Mouse (Mus musculus) hindbrain, embryonic 12.5 days (tissue): ENCODE measurements around the gene 4933402J07Rik. TPM values are rescaled to one million over a fixed set of nuclear protein-coding genes. Genes with fewer than 3 reads are reported as not detected.

Experiments
- ATAC-seq: fragments of 200-750 bp; cut with Nextera tagmentation; 2 replicates; pipeline ENCODE4 v1.8.0; 2017; ENCODE audit warnings: moderate TSS enrichment; ENCODE audit not compliant: low FRiP score
- H3K27ac ChIP-seq: fragments of 300-500 bp; sonication (generic); 2 replicates; pipeline ENCODE4 v1.5.1; 2016; ENCODE audit warnings: mild to moderate bottlenecking
- H3K27me3 ChIP-seq: fragments of 300-500 bp; sonication (generic); 2 replicates; pipeline ENCODE4 v1.6.1; 2016; ENCODE audit warnings: mild to moderate bottlenecking
- H3K36me3 ChIP-seq: fragments of 300-500 bp; sonication (generic); 2 replicates; pipeline ENCODE4 v1.6.1; 2016; ENCODE audit warnings: mild to moderate bottlenecking
- H3K4me1 ChIP-seq: fragments of 300-500 bp; sonication (generic); 2 replicates; pipeline ENCODE4 v1.6.1; 2016
- H3K4me2 ChIP-seq: fragments of 300-500 bp; sonication (generic); replicated peaks from 2 replicates; pipeline ENCODE4 v1.6.1; 2016; ENCODE audit warnings: mild to moderate bottlenecking
- H3K4me3 ChIP-seq: fragments of 300-500 bp; sonication (generic); 2 replicates; pipeline ENCODE4 v1.5.1; 2016; ENCODE audit warnings: mild to moderate bottlenecking
- H3K9ac ChIP-seq: fragments of 300-500 bp; sonication (generic); 2 replicates; pipeline ENCODE4 v1.6.1; 2016; ENCODE audit warnings: mild to moderate bottlenecking, moderate library complexity
- H3K9me3 ChIP-seq: fragments of 300-500 bp; sonication (generic); replicated peaks from 2 replicates; pipeline ENCODE4 v1.6.1; 2016; ENCODE audit warnings: mild to moderate bottlenecking
- WGBS: fragments of 180-500 bp; shearing (Covaris S2); methylation state at CpG from one replicate; pipeline ENCODE4 v1.1.7; 2016; 5-methylcytosine and 5-hydroxymethylcytosine counted together
- polyA plus RNA-seq: library from polyadenylated mRNA; unstranded; fragments of >200 nt; fragmentation: Nextera tagmentation; extraction: Ambion mirVana; gene quantifications from 2 replicates; pipeline ENCODE4 v1.2.1, GENCODE M21; 2016

The 4933402J07Rik gene
- not detected in 2 replicates for polyA plus RNA-seq

DNA sequence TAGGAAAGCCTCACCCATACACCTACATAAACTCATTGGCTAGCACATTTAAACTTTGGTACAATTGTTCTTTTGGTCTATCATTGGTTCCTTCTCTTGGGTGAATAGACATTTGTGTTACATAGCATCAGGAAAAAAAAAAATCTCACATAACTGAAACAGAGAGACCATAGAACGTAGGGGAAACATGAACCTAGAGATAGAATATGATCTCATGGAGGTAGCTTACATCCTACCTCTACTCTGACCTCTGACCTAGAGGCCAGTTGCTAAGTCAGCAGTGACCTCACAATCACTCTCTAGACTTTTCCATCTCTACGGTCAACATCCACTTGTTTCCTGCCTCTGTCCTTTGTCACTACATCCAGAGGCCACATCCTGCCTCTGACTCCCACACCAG is at the start of gene 4933402J07Rik:
Gene 4933402J07Rik, plus strand, starts transcription at position 301 of the 400 bp plus-strand sequence.
- H3K36me3 ChIP-seq = no peaks in the 10 kb centered on the region
- H3K9ac ChIP-seq = no peak within 1 kb of the TSS
- no peaks in the 10 kb centered on the region for H3K27me3 ChIP-seq
- no peaks in the 10 kb centered on the region for H3K9me3 ChIP-seq
- 80% methylated on average over 2 of the region's 2 CpGs for WGBS
- H3K4me3 ChIP-seq = no peak within 1 kb of the TSS
- H3K4me1 ChIP-seq = no peaks in the 10 kb centered on the region
- no peak within 1 kb of the TSS for H3K27ac ChIP-seq
- no peak within 1 kb of the TSS for H3K4me2 ChIP-seq
- no peak for ATAC-seq

DNA sequence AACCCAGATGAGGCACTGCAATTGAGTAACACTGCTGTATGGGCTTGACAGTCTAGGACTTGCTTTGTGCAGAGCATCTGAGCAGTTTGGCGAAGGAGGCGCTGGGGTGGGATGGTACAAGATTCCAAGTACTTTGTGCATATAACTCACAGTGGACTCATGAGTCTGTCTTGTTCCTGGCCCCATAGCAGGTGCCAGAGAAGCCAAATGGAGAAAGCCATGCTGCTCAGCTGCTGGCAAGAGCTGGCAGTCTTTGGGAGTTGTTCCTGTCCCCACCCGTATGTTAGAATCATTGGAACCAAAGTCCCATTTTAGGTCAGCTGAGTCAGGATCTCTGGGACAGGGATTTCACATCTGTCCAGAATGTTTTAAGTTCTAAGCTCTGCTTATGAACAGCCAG is 46.5 kb upstream of the 4933402J07Rik start:
- Histone ChIP-seq H3K4me2 (no peak overlapping the region), H3K9me3 (no peaks in the 10 kb centered on the region), H3K4me3 (no peak overlapping the region), H3K27ac (no peak overlapping the region), H3K9ac (no peak overlapping the region), H3K36me3 (no peaks in the 10 kb centered on the region), H3K4me1 (no peaks in the 10 kb centered on the region), H3K27me3 (no peaks in the 10 kb centered on the region)
- 99% methylated on average over 3 of the region's 3 CpGs for WGBS
- ATAC-seq = no peak

DNA sequence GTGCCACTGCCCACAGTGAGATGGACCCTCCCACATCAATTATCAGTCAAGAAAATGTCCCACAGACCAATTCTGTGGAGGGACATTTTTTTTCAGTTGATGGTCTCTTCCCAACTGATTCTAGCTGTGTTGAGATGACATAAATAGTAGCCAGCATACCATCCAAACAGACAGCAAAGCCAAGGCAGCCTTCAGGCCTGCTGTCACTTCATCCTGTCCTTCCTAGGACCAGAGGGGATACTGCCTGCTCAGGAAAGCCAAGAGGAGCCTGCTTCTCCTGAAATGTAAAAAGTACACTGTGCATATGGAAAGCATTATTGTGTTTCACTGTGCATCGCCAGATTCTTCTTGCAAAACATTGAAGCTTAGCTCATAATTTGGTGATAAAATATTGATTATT is 38.6 kb upstream of the 4933402J07Rik start:
- Histone ChIP-seq H3K4me3 (no peak overlapping the region), H3K9ac (no peak overlapping the region), H3K4me2 (no peak overlapping the region), H3K36me3 (no peaks in the 10 kb centered on the region), H3K27ac (no peak overlapping the region), H3K4me1 (no peaks in the 10 kb centered on the region), H3K9me3 (no peaks in the 10 kb centered on the region), H3K27me3 (no peaks in the 10 kb centered on the region)
- 89% methylated on average over 1 of the region's 1 CpGs for WGBS
- ATAC-seq = no peak

DNA sequence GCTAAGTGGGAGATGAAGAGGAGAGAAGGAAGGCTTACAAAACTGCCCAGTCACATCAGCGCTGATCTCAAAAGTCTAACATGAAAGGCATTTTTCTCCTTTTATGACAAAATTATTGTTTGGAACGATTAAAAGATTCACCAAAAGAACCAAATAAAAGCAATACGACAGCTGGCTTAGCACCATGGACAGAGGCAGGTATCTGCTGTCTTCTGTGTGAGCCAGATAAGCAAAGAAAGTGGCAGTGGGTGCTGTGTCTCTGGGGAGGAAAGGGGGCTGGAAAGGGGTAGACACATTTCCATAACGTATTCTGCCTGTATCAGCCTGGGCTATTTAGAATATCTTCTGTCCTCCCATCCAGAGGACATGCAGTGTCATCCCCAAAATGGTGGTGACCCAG is 32.5 kb upstream of the 4933402J07Rik start:
- H3K27ac ChIP-seq = no peak overlapping the region
- WGBS = 66% methylated on average over 4 of the region's 4 CpGs
- ATAC-seq = no peak
- H3K9me3 ChIP-seq = no peaks in the 10 kb centered on the region
- H3K4me2 ChIP-seq = no peak overlapping the region
- H3K9ac ChIP-seq = no peak overlapping the region
- no peaks in the 10 kb centered on the region for H3K36me3 ChIP-seq
- H3K27me3 ChIP-seq = no peaks in the 10 kb centered on the region
- no peak overlapping the region for H3K4me3 ChIP-seq
- H3K4me1 ChIP-seq = 0 out of 2 replicates have a peak, but pooled peaks cover 4% of the 10 kb centered on the region

DNA sequence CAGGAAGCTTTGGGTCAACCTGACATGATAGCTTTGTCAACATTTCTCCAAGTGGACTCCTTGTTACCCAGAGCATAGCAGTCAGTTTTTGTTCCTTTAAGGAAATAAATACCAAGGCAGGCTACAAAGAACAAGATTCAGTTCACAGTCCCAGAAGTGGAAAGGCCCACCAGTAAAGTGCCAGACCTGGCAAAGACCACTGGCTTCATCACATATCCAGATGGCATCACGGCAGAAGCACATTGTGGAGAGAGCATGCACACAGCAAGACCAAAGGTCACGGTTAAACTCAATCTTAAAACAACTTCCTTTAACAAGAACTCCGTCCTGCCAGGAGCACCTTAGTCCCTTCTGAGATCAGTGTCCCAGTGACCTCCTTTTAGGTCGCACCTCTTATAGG is 30.2 kb upstream of the 4933402J07Rik start:
- no peak for ATAC-seq
- Histone ChIP-seq H3K27me3 (no peaks in the 10 kb centered on the region), H3K9ac (no peak overlapping the region), H3K9me3 (no peaks in the 10 kb centered on the region), H3K27ac (no peak overlapping the region), H3K4me2 (no peak overlapping the region), H3K4me3 (no peak overlapping the region), H3K4me1 (0 out of 2 replicates have a peak, but pooled peaks cover 8% of the 10 kb centered on the region), H3K36me3 (no peaks in the 10 kb centered on the region)
- WGBS = 84% methylated on average over 4 of the region's 4 CpGs

DNA sequence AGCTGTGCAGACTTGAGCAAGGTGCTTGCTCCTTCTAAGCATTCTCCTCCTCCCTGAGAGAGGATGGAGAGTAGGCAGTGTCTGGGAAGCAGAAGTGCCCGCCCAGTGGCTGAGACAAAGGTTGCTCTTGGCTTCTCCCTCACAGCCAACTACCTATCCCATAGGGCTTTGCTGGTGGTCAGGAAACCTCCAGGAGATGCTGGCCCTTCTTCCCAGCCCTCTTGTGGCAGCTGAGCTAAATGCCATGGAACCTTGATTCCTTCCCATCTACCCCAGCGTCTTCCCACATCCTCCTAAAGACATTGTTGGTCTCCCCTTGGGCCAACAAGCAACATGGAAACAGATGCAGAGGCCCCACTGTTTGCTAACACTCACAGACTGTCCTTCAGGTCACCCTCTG is 28.8 kb upstream of the 4933402J07Rik start:
- ATAC-seq = no peak
- WGBS = 36% methylated on average over 2 of the region's 2 CpGs
- no peak overlapping the region for H3K9ac ChIP-seq

DNA sequence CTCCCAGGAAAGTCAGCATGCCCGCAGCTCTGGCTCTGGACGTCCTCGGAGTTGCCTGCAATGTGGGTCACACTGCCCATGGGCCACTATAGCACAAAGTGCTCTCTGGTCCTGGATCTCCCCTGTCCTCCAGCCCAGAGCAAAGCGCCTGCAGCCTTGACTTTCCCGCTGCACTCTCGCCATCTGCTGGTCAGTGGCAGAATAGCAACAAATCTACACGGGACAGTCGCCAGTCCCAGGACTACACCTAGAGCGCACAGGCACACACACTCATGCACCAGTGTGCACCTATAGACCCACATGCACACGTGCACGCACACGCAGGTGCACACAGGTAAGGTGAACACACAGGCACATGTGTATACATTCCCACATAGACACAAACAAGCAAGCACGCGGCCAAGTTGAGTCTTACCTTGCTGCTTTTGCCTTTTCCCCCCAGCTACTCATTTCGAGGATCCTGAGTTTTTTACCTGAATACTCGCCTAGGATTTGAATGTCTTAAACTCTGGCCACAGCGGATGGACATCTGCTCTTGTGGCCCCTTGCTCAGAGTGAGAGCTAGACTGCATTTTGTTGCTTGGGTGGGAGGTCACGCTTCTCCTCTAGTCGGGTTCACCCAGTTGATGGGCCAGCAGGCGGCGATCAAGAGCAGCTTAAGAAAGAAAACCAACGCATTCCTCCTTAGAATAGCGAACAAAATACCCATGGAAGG is 26.9 kb upstream of the 4933402J07Rik start:
- Histone ChIP-seq H3K9me3 (no peaks in the 10 kb centered on the region), H3K27ac (no peak overlapping the region), H3K36me3 (no peaks in the 10 kb centered on the region), H3K9ac (no peak overlapping the region), H3K4me1 (peaks cover 17% of the 10 kb centered on the region), H3K4me3 (no peak overlapping the region), H3K27me3 (no peaks in the 10 kb centered on the region), H3K4me2 (peak overlapping the region; percentile 41)
- 7% methylated on average over 23 of the region's 23 CpGs for WGBS
- ATAC-seq = peak; percentile 69

More for the DNA sequence above, 28.8 kb upstream of the 4933402J07Rik start:
- Histone ChIP-seq H3K4me1 (peaks cover 10% of the 10 kb centered on the region; the same call in 1 of the 2 replicates), H3K9me3 (no peaks in the 10 kb centered on the region), H3K36me3 (no peaks in the 10 kb centered on the region), H3K4me2 (no peak overlapping the region), H3K4me3 (no peak overlapping the region), H3K27ac (no peak overlapping the region), H3K27me3 (no peaks in the 10 kb centered on the region)

DNA sequence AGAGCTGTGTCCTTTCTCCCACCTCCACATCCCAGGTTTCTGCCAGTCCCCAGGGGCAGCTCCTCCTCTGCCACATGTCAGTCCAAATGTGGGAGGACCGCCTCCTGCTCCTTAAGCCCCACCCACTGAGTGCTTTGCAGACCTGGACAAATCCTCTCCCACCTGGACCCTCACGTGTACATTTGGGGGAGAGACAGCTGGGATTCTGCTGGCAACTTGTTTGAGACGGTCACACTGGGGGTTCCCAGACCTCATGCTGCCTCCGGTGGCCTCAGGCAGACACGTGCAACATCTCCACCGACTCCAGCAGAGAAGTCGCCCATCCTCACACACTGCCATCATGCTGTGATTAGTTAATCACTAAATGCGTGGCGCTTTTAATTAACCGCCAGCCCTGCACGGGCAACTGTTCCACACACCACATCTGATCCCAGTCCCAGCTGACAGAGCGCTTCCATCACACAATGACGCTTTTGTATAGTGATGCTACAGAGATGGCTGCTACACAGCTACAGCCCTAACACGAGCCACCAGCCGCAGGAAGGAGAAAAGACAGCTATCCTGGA is 23.7 kb upstream of the 4933402J07Rik start:
- Histone ChIP-seq H3K4me3 (no peak overlapping the region), H3K9me3 (no peaks in the 10 kb centered on the region), H3K4me2 (peak overlapping the region; percentile 31), H3K27me3 (no peaks in the 10 kb centered on the region), H3K9ac (no peak overlapping the region), H3K36me3 (no peaks in the 10 kb centered on the region), H3K4me1 (peaks cover 15% of the 10 kb centered on the region), H3K27ac (no peak overlapping the region)
- peak; percentile 89 for ATAC-seq
- WGBS = 15% methylated on average over 15 of the region's 15 CpGs

DNA sequence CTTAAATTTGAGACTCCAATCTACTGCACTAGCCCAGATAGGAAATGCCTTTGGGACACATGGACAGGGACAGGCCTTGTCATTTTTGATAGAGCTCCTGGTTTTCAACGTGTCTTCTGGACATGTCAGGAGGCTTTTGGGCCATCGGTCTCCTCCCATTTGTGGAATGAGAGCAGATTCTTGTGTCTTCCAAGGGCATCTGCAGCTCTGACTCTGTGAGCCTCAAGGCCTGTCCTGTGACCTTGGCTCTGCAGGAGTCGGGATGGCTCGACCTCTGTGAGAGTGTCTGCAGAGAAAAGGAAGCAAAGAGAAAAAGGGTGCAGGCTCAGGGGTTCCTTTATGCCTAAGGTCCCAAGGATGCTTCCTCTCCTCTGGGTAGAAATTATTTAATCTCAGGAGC is 13.8 kb upstream of the 4933402J07Rik start:
- 72% methylated on average over 4 of the region's 4 CpGs for WGBS
- H3K9ac ChIP-seq = no peak overlapping the region
- H3K36me3 ChIP-seq = no peaks in the 10 kb centered on the region
- no peak for ATAC-seq
- H3K4me2 ChIP-seq = no peak overlapping the region
- no peaks in the 10 kb centered on the region for H3K27me3 ChIP-seq
- no peak overlapping the region for H3K4me3 ChIP-seq
- no peak overlapping the region for H3K27ac ChIP-seq
- no peaks in the 10 kb centered on the region for H3K9me3 ChIP-seq
- H3K4me1 ChIP-seq = no peaks in the 10 kb centered on the region

DNA sequence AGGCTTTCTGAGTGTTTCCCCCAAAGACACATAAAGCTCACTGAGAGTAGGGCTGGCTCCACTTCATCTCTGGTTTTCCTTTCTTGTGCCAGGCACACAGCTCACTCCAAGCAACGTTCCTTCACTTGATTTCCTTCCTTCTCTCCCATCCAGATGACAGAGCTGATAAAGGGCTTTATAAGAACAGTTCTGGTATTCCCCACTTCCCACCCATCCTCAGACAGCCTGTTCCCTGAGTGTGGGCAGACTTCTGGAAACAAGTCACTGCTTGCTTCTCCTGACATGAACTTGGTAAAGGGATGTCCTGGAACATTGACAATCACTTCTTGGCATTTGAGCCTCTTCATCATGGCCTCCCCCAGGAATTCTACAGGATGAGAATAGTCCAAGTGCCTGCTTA is 10.9 kb upstream of the 4933402J07Rik start:
- no peak for ATAC-seq
- Histone ChIP-seq H3K27me3 (no peaks in the 10 kb centered on the region), H3K36me3 (no peaks in the 10 kb centered on the region), H3K9me3 (no peaks in the 10 kb centered on the region), H3K27ac (no peak overlapping the region), H3K4me1 (no peaks in the 10 kb centered on the region), H3K4me2 (no peak overlapping the region), H3K9ac (no peak overlapping the region), H3K4me3 (no peak overlapping the region)
- WGBS = 77% methylated on average over 1 of the region's 1 CpGs

DNA sequence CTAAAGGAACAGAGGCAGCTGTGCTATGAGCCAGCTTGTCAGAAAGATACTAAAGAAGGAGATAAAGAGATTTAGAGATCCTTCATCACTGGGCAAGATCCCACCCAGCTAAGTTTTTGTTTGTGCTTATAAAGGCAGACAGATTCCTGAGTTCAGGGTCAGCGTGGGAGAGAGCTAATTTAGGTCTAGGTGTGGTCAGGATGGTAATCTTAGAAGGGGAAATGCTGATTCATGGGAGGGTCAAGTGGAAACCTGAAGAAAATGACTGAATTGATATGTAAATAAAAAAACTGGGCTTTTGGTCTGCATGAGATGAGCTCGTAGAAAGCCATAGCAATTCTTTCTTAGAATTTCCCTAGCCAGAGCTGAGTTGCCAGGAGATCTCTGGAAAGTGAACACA is 2.9 kb upstream of the 4933402J07Rik start:
- 75% methylated on average over 2 of the region's 2 CpGs for WGBS
- H3K4me1 ChIP-seq = no peaks in the 10 kb centered on the region
- no peak overlapping the region for H3K4me3 ChIP-seq
- H3K9me3 ChIP-seq = no peaks in the 10 kb centered on the region
- H3K36me3 ChIP-seq = no peaks in the 10 kb centered on the region
- no peaks in the 10 kb centered on the region for H3K27me3 ChIP-seq
- no peak overlapping the region for H3K4me2 ChIP-seq
- H3K9ac ChIP-seq = no peak overlapping the region
- ATAC-seq = no peak
- no peak overlapping the region for H3K27ac ChIP-seq

DNA sequence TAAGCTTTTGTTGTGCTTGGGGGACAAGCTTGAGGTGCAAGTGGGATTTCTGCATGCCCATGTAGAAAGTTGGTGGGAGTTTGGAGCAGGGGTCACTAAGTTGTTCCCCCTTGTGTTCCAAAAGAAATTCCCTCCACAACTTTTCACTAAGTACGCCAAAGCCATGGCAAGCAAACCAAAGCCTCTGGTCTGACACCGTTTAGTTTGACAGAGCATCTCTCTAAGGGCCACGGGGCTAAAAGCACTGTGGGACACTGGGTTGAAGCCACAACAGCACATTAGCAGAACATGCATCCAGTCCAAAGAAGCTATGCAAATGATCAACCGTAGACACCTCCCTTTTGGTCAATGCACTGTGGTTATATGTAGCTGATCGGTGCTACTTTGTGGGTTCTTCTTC is 5.5 kb downstream of the 4933402J07Rik start:
- Histone ChIP-seq H3K4me2 (no peak overlapping the region), H3K36me3 (no peaks in the 10 kb centered on the region), H3K4me1 (peaks cover 11% of the 10 kb centered on the region), H3K4me3 (no peak overlapping the region), H3K27me3 (no peaks in the 10 kb centered on the region), H3K27ac (no peak overlapping the region), H3K9me3 (no peaks in the 10 kb centered on the region), H3K9ac (no peak overlapping the region)
- WGBS = 89% methylated on average over 5 of the region's 5 CpGs
- ATAC-seq = no peak
